8 mouse cellular contexts compared by ENCODE assay signal in the genomic region with DNA sequence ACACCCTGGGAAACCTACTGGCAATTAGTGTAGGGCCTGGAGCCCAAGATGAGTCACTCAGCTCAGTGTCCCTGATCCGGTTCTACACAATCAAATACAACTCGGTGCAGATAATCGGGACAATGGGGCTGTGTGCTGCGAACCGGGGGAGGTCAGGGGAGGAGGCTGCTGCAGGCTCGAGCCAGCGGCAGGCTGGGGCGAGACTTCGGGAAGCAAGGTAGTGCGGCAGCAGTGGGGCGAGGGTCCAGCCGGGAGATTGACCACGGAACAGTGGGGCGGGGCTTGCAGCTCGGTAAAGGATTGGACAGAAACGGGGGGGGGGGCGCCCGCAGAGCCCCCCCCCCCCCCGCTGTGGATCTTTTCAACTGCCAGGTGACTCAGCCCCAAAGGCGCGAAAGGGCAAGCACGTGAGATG. TPM values are rescaled to one million over a fixed set of nuclear protein-coding genes. Genes with fewer than 3 reads are reported as not detected.
A peak's percentile ranks its signal among the peaks of the same experiment; 100 is the strongest.
DNase-seq lines count a peak whose midpoint lies in the region; ATAC-seq and TF ChIP-seq lines count a peak whose summit lies in the region.

No protein-coding gene starts in this region.

- H3K27me3 ChIP-seq in forebrain, embryonic 14.5 days (replicated peaks; ENCODE audit: control insufficient read depth, insufficient read depth, low read length) = no peaks in the 10 kb centered on the region
- H3K27me3 ChIP-seq in kidney, embryonic 16.5 days (ENCODE audit: insufficient read depth, low read length) = no peaks in the 10 kb centered on the region

- peak overlapping the region; percentile 81 for H3K4me2 ChIP-seq in forebrain, embryonic 14.5 days (ENCODE audit: low read length)
- peak overlapping the region; percentile 82 for H3K4me2 ChIP-seq in kidney, embryonic 16.5 days (replicated peaks; ENCODE audit: low read depth, low read length)

- intact Hi-C loops in left cerebral cortex, adult 2 months (cut with DNase I) = no loop called here
- intact Hi-C loops in left cerebral cortex, postnatal 25 days (cut with DNase I) = no loop called here

- 2% methylated on average over 13 of the region's 22 CpGs for WGBS in forebrain, embryonic 14.5 days
- WGBS in kidney, embryonic 16.5 days = 2% methylated on average over 15 of the region's 22 CpGs

- no peak overlapping the region for H3K27ac ChIP-seq in left cerebral cortex, adult 2 months
- 0 out of 2 replicates have a peak overlapping the region, but pooled peaks have one; percentile 5 for H3K27ac ChIP-seq in forebrain, embryonic 14.5 days (ENCODE audit: low read depth, low read length)
- H3K27ac ChIP-seq in kidney, embryonic 16.5 days (ENCODE audit: low read length) = peak overlapping the region; percentile 74

- ATAC-seq in forebrain, embryonic 14.5 days = peak; percentile 66
- ATAC-seq in kidney, embryonic 16.5 days (ENCODE audit: low FRiP score, low TSS enrichment) = peak; percentile 23; the same call in 1 of the 2 replicates
- peak; percentile 17; the same call in 1 of the 2 replicates for ATAC-seq in megakaryocyte-erythroid progenitor cell, adult 5-6 weeks (replicated peaks; ENCODE audit: low FRiP score, low TSS enrichment, poor library complexity, severe bottlenecking)

- no peaks in the 10 kb centered on the region for H3K9me3 ChIP-seq in forebrain, embryonic 14.5 days (replicated peaks; ENCODE audit: control insufficient read depth, low read length)
- H3K9me3 ChIP-seq in kidney, embryonic 16.5 days (ENCODE audit: low read length) = no peaks in the 10 kb centered on the region

- TF ChIP-seq CTCF in left cerebral cortex, adult 2 months (IDR thresholded peaks at IDR 0.05) = no peak

- H3K4me3 ChIP-seq in left cerebral cortex, adult 2 months = peak overlapping the region; percentile 50
- peak overlapping the region; percentile 58 for H3K4me3 ChIP-seq in forebrain, embryonic 14.5 days (ENCODE audit: low read depth, low read length)
- H3K4me3 ChIP-seq in kidney, embryonic 16.5 days (ENCODE audit: low read length) = peak overlapping the region; percentile 50

- DNase-seq in left cerebral cortex, adult 2 months (ENCODE audit: extremely low spot score in 1 of 2, low spot score in 2 of 2) = no peak
- no peak for DNase-seq in left cerebral cortex, postnatal 25 days (ENCODE audit: low spot score in 2 of 2)
- DNase-seq in adipocyte (ENCODE audit: low spot score) = peak; percentile 18
- peak; percentile 67 for DNase-seq in forebrain, embryonic 14.5 days (ENCODE audit: low spot score)
- DNase-seq in thymus, postnatal 25 days = peak; percentile 34
- DNase-seq in layer of hippocampus, adult 8-10 months (ENCODE audit: low spot score in 2 of 2) = no peak

- peak overlapping the region; percentile 69 for H3K9ac ChIP-seq in forebrain, embryonic 14.5 days (ENCODE audit: low read length)
- peak overlapping the region; percentile 72 for H3K9ac ChIP-seq in kidney, embryonic 16.5 days (replicated peaks; ENCODE audit: low read length)

- H3K4me1 ChIP-seq in forebrain, embryonic 14.5 days (ENCODE audit: control insufficient read depth, insufficient read depth, low read length) = peaks cover 21% of the 10 kb centered on the region
- H3K4me1 ChIP-seq in kidney, embryonic 16.5 days (ENCODE audit: insufficient read depth, low read length) = peaks cover 25% of the 10 kb centered on the region

- H3K36me3 ChIP-seq in forebrain, embryonic 14.5 days (ENCODE audit: control insufficient read depth, insufficient read depth, low read length) = peaks cover 30% of the 10 kb centered on the region
- H3K36me3 ChIP-seq in kidney, embryonic 16.5 days (ENCODE audit: insufficient read depth, low read length) = peaks cover 6% of the 10 kb centered on the region; the same call in 1 of the 2 replicates

RNA-seq across cellular contexts. Expression of a gene that starts 0.3 kb away (rescaled TPM):
- total RNA-seq in left cerebral cortex, adult 2 months (2021) = under 1 TPM; 0.41 to 0.75 TPM
- under 1 TPM; 0.48 to 0.60 TPM for total RNA-seq in left cerebral cortex, postnatal 25 days (2021)
- polyA plus RNA-seq in forebrain, embryonic 14.5 days (2014; fragmentation: Nextera tagmentation; extraction: Ambion mirVana) = 1.3 and 1.4 TPM in 2 replicates
- polyA plus RNA-seq in kidney, embryonic 16.5 days (2015; fragmentation: Nextera tagmentation; extraction: Ambion mirVana) = 0.86 and 0.96 TPM in 2 replicates
- 2.1 and 2.4 TPM in 2 replicates for total RNA-seq in megakaryocyte-erythroid progenitor cell, adult 5-6 weeks (2014; fragmentation: Nextera tagmentation)
- total RNA-seq in megakaryocyte-erythroid progenitor cell, adult 5-6 weeks (2017) = 0.28 and 0.38 TPM in 2 replicates
- total RNA-seq in layer of hippocampus, adult 8-10 months (2022) = under 1 TPM; 0.49 to 0.69 (median 0.66) TPM

RNA-seq across cellular contexts. Expression of a gene that starts 10.3 kb away (rescaled TPM):
- 10 to 100 TPM; 18.5 to 20.7 TPM for total RNA-seq in left cerebral cortex, adult 2 months (2021)
- 10 to 100 TPM; 16.9 to 17.4 TPM for total RNA-seq in left cerebral cortex, postnatal 25 days (2021)
- polyA plus RNA-seq in forebrain, embryonic 14.5 days (2014; fragmentation: Nextera tagmentation; extraction: Ambion mirVana) = 46.8 and 47.7 TPM in 2 replicates
- 8.8 and 9.3 TPM in 2 replicates for polyA plus RNA-seq in kidney, embryonic 16.5 days (2015; fragmentation: Nextera tagmentation; extraction: Ambion mirVana)
- 65.9 and 72.8 TPM in 2 replicates for total RNA-seq in megakaryocyte-erythroid progenitor cell, adult 5-6 weeks (2014; fragmentation: Nextera tagmentation)
- 20.7 and 33.7 TPM in 2 replicates for total RNA-seq in megakaryocyte-erythroid progenitor cell, adult 5-6 weeks (2017)
- total RNA-seq in layer of hippocampus, adult 8-10 months (2022) = 10 to 100 TPM; 15.7 to 22.4 (median 20.7) TPM

RNA-seq across cellular contexts. Expression of a gene that starts 13.5 kb away (rescaled TPM):
- 10 to 100 TPM; 13.1 to 22.5 TPM for total RNA-seq in left cerebral cortex, adult 2 months (2021)
- 10 to 100 TPM in 1 of 2 experiments, 1 to 10 TPM in 1; 9.4 to 17.9 TPM for total RNA-seq in left cerebral cortex, postnatal 25 days (2021)
- polyA plus RNA-seq in forebrain, embryonic 14.5 days (2014; fragmentation: Nextera tagmentation; extraction: Ambion mirVana) = 16.0 and 26.1 TPM in 2 replicates
- 10.1 and 11.3 TPM in 2 replicates for polyA plus RNA-seq in kidney, embryonic 16.5 days (2015; fragmentation: Nextera tagmentation; extraction: Ambion mirVana)
- total RNA-seq in megakaryocyte-erythroid progenitor cell, adult 5-6 weeks (2014; fragmentation: Nextera tagmentation) = 15.1 and 65.6 TPM in 2 replicates
- total RNA-seq in megakaryocyte-erythroid progenitor cell, adult 5-6 weeks (2017) = 7.6 and 28.5 TPM in 2 replicates
- 10 to 100 TPM; 15.1 to 28.6 (median 18.1) TPM for total RNA-seq in layer of hippocampus, adult 8-10 months (2022)

RNA-seq across cellular contexts. Expression of a gene that starts 31.0 kb away (rescaled TPM):
- 10 to 100 TPM; 28.7 to 28.8 TPM for total RNA-seq in left cerebral cortex, adult 2 months (2021)
- 10 to 100 TPM; 28.9 to 31.8 TPM for total RNA-seq in left cerebral cortex, postnatal 25 days (2021)
- polyA plus RNA-seq in forebrain, embryonic 14.5 days (2014; fragmentation: Nextera tagmentation; extraction: Ambion mirVana) = 37.4 and 42.2 TPM in 2 replicates
- 30.1 and 32.8 TPM in 2 replicates for polyA plus RNA-seq in kidney, embryonic 16.5 days (2015; fragmentation: Nextera tagmentation; extraction: Ambion mirVana)
- 26.3 and 29.8 TPM in 2 replicates for total RNA-seq in megakaryocyte-erythroid progenitor cell, adult 5-6 weeks (2014; fragmentation: Nextera tagmentation)
- 23.4 and 25.7 TPM in 2 replicates for total RNA-seq in megakaryocyte-erythroid progenitor cell, adult 5-6 weeks (2017)
- 10 to 100 TPM; 26.2 to 36.6 (median 31.0) TPM for total RNA-seq in layer of hippocampus, adult 8-10 months (2022)

RNA-seq across cellular contexts. Expression of a gene that starts 31.0 kb away (rescaled TPM):
- 10 to 100 TPM; 37.2 to 38.5 TPM for total RNA-seq in left cerebral cortex, adult 2 months (2021)
- 10 to 100 TPM; 36.4 to 40.1 TPM for total RNA-seq in left cerebral cortex, postnatal 25 days (2021)
- polyA plus RNA-seq in forebrain, embryonic 14.5 days (2014; fragmentation: Nextera tagmentation; extraction: Ambion mirVana) = 31.4 and 41.6 TPM in 2 replicates
- polyA plus RNA-seq in kidney, embryonic 16.5 days (2015; fragmentation: Nextera tagmentation; extraction: Ambion mirVana) = 61.4 and 62.3 TPM in 2 replicates
- 48.8 and 58.1 TPM in 2 replicates for total RNA-seq in megakaryocyte-erythroid progenitor cell, adult 5-6 weeks (2014; fragmentation: Nextera tagmentation)
- total RNA-seq in megakaryocyte-erythroid progenitor cell, adult 5-6 weeks (2017) = 13.7 and 23.2 TPM in 2 replicates
- 10 to 100 TPM; 37.5 to 40.3 (median 38.9) TPM for total RNA-seq in layer of hippocampus, adult 8-10 months (2022)

Comparison
In these comparisons a context has a peak if more than half of its experiments do, and no peak if none do; other contexts are left out.
1. DNase-seq: peak in adipocyte (single experiment), forebrain, embryonic 14.5 days (single experiment) and thymus, postnatal 25 days (single experiment); none in left cerebral cortex, adult 2 months (0 of 2), left cerebral cortex, postnatal 25 days (0 of 2) and layer of hippocampus, adult 8-10 months (0 of 2).
2. Peak in every context shown above with its lines, with median percentiles within 50 percentile points of each other: H3K4me3 ChIP-seq and ATAC-seq.